Mouse (Mus musculus): ENCODE results near the gene Adck2.

Gene Adck2

GRCm38 (mm10) chr6:39557723-39558261, 15.9 kb upstream of the Adck2 start, which contains the start of gene Dennd2a:
TSS of gene Dennd2a (minus strand) at chr6:39557867.
- peak; percentile 74 for DNase-seq (ENCODE audit: low spot score)

GRCm38 (mm10) chr6:39559276-39559939, 14.3 kb upstream of the Adck2 start:
- DNase-seq (ENCODE audit: low spot score), result no peak

- peak; percentile 84 for DNase-seq (ENCODE audit: low spot score)
These were observed 11.3 kb upstream of the Adck2 start for GRCm38 (mm10) chr6:39562166-39563015.

GRCm38 (mm10) chr6:39567528-39567927, 6.1 kb upstream of the Adck2 start:
- DNase-seq (ENCODE audit: low spot score), result no peak

GRCm38 (mm10) chr6:39570426-39570825, 3.2 kb upstream of the Adck2 start:
- DNase-seq (ENCODE audit: low spot score), result no peak

GRCm38 (mm10) chr6:39574555-39574869, 839 bp downstream of the Adck2 start:
- no peak for DNase-seq (ENCODE audit: low spot score)

- DNase-seq (ENCODE audit: low spot score), result no peak
These were observed 1.3 kb downstream of the Adck2 start for GRCm38 (mm10) chr6:39574951-39575350.

- DNase-seq (ENCODE audit: low spot score), result no peak
These were observed 5.9 kb downstream of the Adck2 start for GRCm38 (mm10) chr6:39579552-39579951.

- DNase-seq (ENCODE audit: low spot score), result no peak
These were observed 6.9 kb downstream of the Adck2 start for GRCm38 (mm10) chr6:39580558-39580957.

GRCm38 (mm10) chr6:39581087-39581784, 7.6 kb downstream of the Adck2 start:
- DNase-seq (ENCODE audit: low spot score), result no peak

GRCm38 (mm10) chr6:39585517-39585916, 11.8 kb downstream of the Adck2 start, which contains the start of gene Gm42420:
TSS of gene Gm42420 (plus strand) at chr6:39585753.
- DNase-seq (ENCODE audit: low spot score), result no peak

- DNase-seq (ENCODE audit: low spot score), result no peak
These were observed 17.8 kb downstream of the Adck2 start for GRCm38 (mm10) chr6:39591481-39591880.

- DNase-seq (ENCODE audit: low spot score), result peak; percentile 95
These were observed 18.9 kb downstream of the Adck2 start, which contains the start of gene Ndufb2 for GRCm38 (mm10) chr6:39592401-39593214. TSS of gene Ndufb2 (plus strand) at chr6:39592574.

GRCm38 (mm10) chr6:39600851-39601250, 27.2 kb downstream of the Adck2 start:
- DNase-seq (ENCODE audit: low spot score), result no peak

GRCm38 (mm10) chr6:39601828-39602227, 28.2 kb downstream of the Adck2 start:
- no peak for DNase-seq (ENCODE audit: low spot score)

GRCm38 (mm10) chr6:39604565-39604964, 30.9 kb downstream of the Adck2 start:
- no peak for DNase-seq (ENCODE audit: low spot score)

GRCm38 (mm10) chr6:39606056-39606455, 32.4 kb downstream of the Adck2 start:
- DNase-seq (ENCODE audit: low spot score), result no peak

GRCm38 (mm10) chr6:39606862-39607261, 33.2 kb downstream of the Adck2 start:
- no peak for DNase-seq (ENCODE audit: low spot score)

GRCm38 (mm10) chr6:39607365-39607764, 33.7 kb downstream of the Adck2 start:
- no peak for DNase-seq (ENCODE audit: low spot score)

- no peak for DNase-seq (ENCODE audit: low spot score)
These were observed 36.5 kb downstream of the Adck2 start for GRCm38 (mm10) chr6:39610207-39610606.

GRCm38 (mm10) chr6:39611296-39611695, 37.6 kb downstream of the Adck2 start:
- no peak for DNase-seq (ENCODE audit: low spot score)

Data from urinary bladder, postnatal 14 days (tissue).